Comparison of ENCODE assay signal across 25 mouse cellular contexts in the genomic region with DNA sequence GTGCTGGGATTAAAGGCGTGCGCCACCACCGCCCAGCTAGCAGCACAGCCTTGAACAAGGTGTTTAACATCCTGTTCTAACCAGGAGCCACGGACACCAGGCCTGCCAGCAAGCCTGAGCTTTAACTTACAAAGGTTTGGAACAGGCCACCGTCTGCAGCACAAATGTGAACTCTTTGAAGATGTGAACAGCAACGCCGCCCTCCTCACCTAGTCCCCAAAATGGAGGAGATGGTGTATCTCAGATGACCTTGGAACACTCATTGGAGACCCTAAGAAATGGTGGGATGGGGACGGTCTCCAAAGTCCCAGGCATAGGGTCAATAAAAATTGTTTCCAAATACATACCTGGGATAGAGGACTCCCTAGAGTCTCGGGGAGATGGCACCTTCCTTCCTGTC. TPM values are rescaled to one million over a fixed set of nuclear protein-coding genes. Genes with fewer than 3 reads are reported as not detected.
DNase-seq lines count a peak whose midpoint lies in the region; ATAC-seq and TF ChIP-seq lines count a peak whose summit lies in the region.
"Had no signal": no experiment of that assay in that cellular context is flagged by ENCODE, and none has a peak within 500 bp of the region (broad histone marks: within the 10 kb centered on the region; RNA-seq: fewer than 3 reads in every experiment).

No protein-coding gene starts in this region.

- no peaks in the 10 kb centered on the region for H3K36me3 ChIP-seq in heart, embryonic 10.5 days
- H3K36me3 ChIP-seq in heart, adult 2 months (ENCODE audit: control insufficient read depth, insufficient read depth, low read length): no peaks in the 10 kb centered on the region
- H3K36me3 ChIP-seq in midbrain, embryonic 11.5 days (ENCODE audit: control insufficient read depth, insufficient read depth, low read length): no peaks in the 10 kb centered on the region
- no peaks in the 10 kb centered on the region for H3K36me3 ChIP-seq in midbrain, embryonic 14.5 days (ENCODE audit: control insufficient read depth, insufficient read depth, low read length)
- H3K36me3 ChIP-seq: embryonic facial prominence, embryonic 13.5 days; embryonic facial prominence, embryonic 15.5 days; forebrain, embryonic 10.5 days; forebrain, embryonic 12.5 days had no signal

- ATAC-seq in midbrain, embryonic 11.5 days (ENCODE audit: low FRiP score): no peak
- ATAC-seq in midbrain, embryonic 14.5 days (ENCODE audit: low FRiP score, low TSS enrichment): no peak
- ATAC-seq: forebrain, embryonic 14.5 days; forebrain, embryonic 16.5 days had no signal

- no peak overlapping the region for H3K4me3 ChIP-seq in heart, embryonic 10.5 days
- H3K4me3 ChIP-seq in heart, adult 2 months: no peak overlapping the region
- H3K4me3 ChIP-seq in midbrain, embryonic 11.5 days (ENCODE audit: low read depth, low read length): no peak overlapping the region
- no peak overlapping the region for H3K4me3 ChIP-seq in midbrain, embryonic 14.5 days (replicated peaks; ENCODE audit: low read depth, low read length)
- H3K4me3 ChIP-seq: embryonic facial prominence, embryonic 13.5 days; embryonic facial prominence, embryonic 15.5 days; erythroblast, embryonic 14.5 days; forebrain, embryonic 10.5 days; forebrain, embryonic 12.5 days had no signal

- 89% methylated on average over 9 of the region's 9 CpGs for WGBS in heart, embryonic 10.5 days
- 86% methylated on average over 9 of the region's 9 CpGs for WGBS in heart, adult 2 months
- 89% methylated on average over 9 of the region's 9 CpGs for WGBS in midbrain, embryonic 11.5 days
- WGBS in midbrain, embryonic 14.5 days: 92% methylated on average over 9 of the region's 9 CpGs

- no peak overlapping the region for H3K4me2 ChIP-seq in midbrain, embryonic 11.5 days
- no peak overlapping the region for H3K4me2 ChIP-seq in midbrain, embryonic 14.5 days (ENCODE audit: low read length)
- H3K4me2 ChIP-seq: embryonic facial prominence, embryonic 13.5 days; embryonic facial prominence, embryonic 15.5 days; forebrain, embryonic 12.5 days had no signal

- no peak for TF ChIP-seq CTCF in heart, adult 2 months (IDR thresholded peaks at IDR 0.05)

- DNase-seq in heart, embryonic 10.5 days (ENCODE audit: low spot score): peak; percentile 59
- no peak for DNase-seq in heart, adult 2 months
- DNase-seq in midbrain, embryonic 11.5 days (ENCODE audit: low spot score, missing footprints): peak; percentile 74
- no peak for DNase-seq in midbrain, embryonic 14.5 days
- DNase-seq: cerebellum, adult 11 months; cerebellum, adult 8-10 months; cerebellum, adult 9-11 months; embryo, embryonic 11 days had no signal

- H3K4me1 ChIP-seq in heart, embryonic 10.5 days: peaks cover 10% of the 10 kb centered on the region; the same call in 1 of the 2 replicates
- H3K4me1 ChIP-seq in heart, adult 2 months (ENCODE audit: control insufficient read depth, insufficient read depth, low read length): no peaks in the 10 kb centered on the region
- no peaks in the 10 kb centered on the region for H3K4me1 ChIP-seq in midbrain, embryonic 11.5 days (ENCODE audit: control insufficient read depth, insufficient read depth, low read length)
- no peaks in the 10 kb centered on the region for H3K4me1 ChIP-seq in midbrain, embryonic 14.5 days (ENCODE audit: control insufficient read depth, insufficient read depth, low read length)

- H3K27ac ChIP-seq in heart, embryonic 10.5 days: no peak overlapping the region
- no peak overlapping the region for H3K27ac ChIP-seq in heart, adult 2 months
- H3K27ac ChIP-seq in midbrain, embryonic 11.5 days (ENCODE audit: low read depth, low read length): no peak overlapping the region
- H3K27ac ChIP-seq in midbrain, embryonic 14.5 days (replicated peaks; ENCODE audit: low read depth, low read length): no peak overlapping the region
- H3K27ac ChIP-seq: embryonic facial prominence, embryonic 13.5 days; embryonic facial prominence, embryonic 15.5 days; forebrain, embryonic 10.5 days; forebrain, embryonic 12.5 days had no signal

- TF ChIP-seq EP300 in heart, adult 2 months (IDR thresholded peaks at IDR 0.05; ENCODE audit: insufficient read depth, low read depth, low read length): no peak

- intact Hi-C loops in heart, adult 2 months (cut with DNase I): no loop called here

- H3K27me3 ChIP-seq in heart, embryonic 10.5 days (ENCODE audit: insufficient read depth, poor library complexity, severe bottlenecking): peaks cover 4% of the 10 kb centered on the region; the same call in 1 of the 2 replicates
- H3K27me3 ChIP-seq in heart, adult 2 months (ENCODE audit: control insufficient read depth, insufficient read depth, low read length): no peaks in the 10 kb centered on the region
- H3K27me3 ChIP-seq in midbrain, embryonic 11.5 days (ENCODE audit: control insufficient read depth, insufficient read depth, low read length): no peaks in the 10 kb centered on the region
- no peaks in the 10 kb centered on the region for H3K27me3 ChIP-seq in midbrain, embryonic 14.5 days (ENCODE audit: control insufficient read depth, insufficient read depth, low read length)
- H3K27me3 ChIP-seq: embryonic facial prominence, embryonic 13.5 days had no signal

- no peak overlapping the region for H3K9ac ChIP-seq in heart, adult 2 months (ENCODE audit: low read depth, low read length)
- H3K9ac ChIP-seq in midbrain, embryonic 11.5 days (ENCODE audit: low read length): no peak overlapping the region
- no peak overlapping the region for H3K9ac ChIP-seq in midbrain, embryonic 14.5 days (replicated peaks; ENCODE audit: low read length)
- H3K9ac ChIP-seq: embryonic facial prominence, embryonic 13.5 days; embryonic facial prominence, embryonic 15.5 days; forebrain, embryonic 12.5 days had no signal

- no peaks in the 10 kb centered on the region for H3K9me3 ChIP-seq in heart, embryonic 10.5 days
- H3K9me3 ChIP-seq in midbrain, embryonic 11.5 days (ENCODE audit: control insufficient read depth, low read length): no peaks in the 10 kb centered on the region
- no peaks in the 10 kb centered on the region for H3K9me3 ChIP-seq in midbrain, embryonic 14.5 days (ENCODE audit: control insufficient read depth, low read length)
- H3K9me3 ChIP-seq: embryonic facial prominence, embryonic 13.5 days; embryonic facial prominence, embryonic 15.5 days; forebrain, embryonic 10.5 days; forebrain, embryonic 12.5 days had no signal

- no peaks in the 10 kb centered on the region for H3K79me2 ChIP-seq in heart, adult 2 months (replicated peaks; ENCODE audit: control insufficient read depth, insufficient read depth, low read length)

- no peak for TF ChIP-seq POLR2A in heart, adult 2 months (IDR thresholded peaks at IDR 0.05; ENCODE audit: insufficient read depth, low read depth, low read length)

RNA-seq across cellular contexts. Expression of a gene that starts 9.4 kb away (rescaled TPM):
- polyA plus RNA-seq in heart, embryonic 10.5 days (2016; fragmentation: Nextera tagmentation; extraction: Ambion mirVana): not detected in 2 replicates
- not detected for total RNA-seq in heart, adult 2 months (2021)
- not detected in 2 replicates for polyA plus RNA-seq in heart, adult 2 months (2012; rRNA removed)
- not detected in 2 replicates for polyA plus RNA-seq in midbrain, embryonic 11.5 days (2014; fragmentation: Nextera tagmentation; extraction: Ambion mirVana)
- not detected in 2 replicates for polyA plus RNA-seq in midbrain, embryonic 14.5 days (2014; fragmentation: Nextera tagmentation; extraction: Ambion mirVana)
- total RNA-seq: adrenal gland, adult 2 months; adrenal gland, postnatal 10 days; adrenal gland, postnatal 25 days; adrenal gland, postnatal 4 days; common myeloid progenitor, adult 5-6 weeks; ES-E14; MEL had no signal
- polyA plus RNA-seq: adrenal gland, adult 2 months; brain, embryonic 14.5 days; C2C12; embryonic facial prominence, embryonic 11.5 days; embryonic facial prominence, embryonic 13.5 days; embryonic facial prominence, embryonic 15.5 days; erythroblast, embryonic 14.5 days; forebrain, embryonic 10.5 days; forebrain, embryonic 12.5 days; forebrain, embryonic 14.5 days; forebrain, embryonic 16.5 days had no signal

RNA-seq across cellular contexts. Expression of a gene that starts 34.5 kb away (rescaled TPM):
- polyA plus RNA-seq in heart, embryonic 10.5 days (2016; fragmentation: Nextera tagmentation; extraction: Ambion mirVana): 0.05 TPM in 1 of 2 replicates, not detected in the other
- under 1 TPM; 0.08 to 0.16 TPM for total RNA-seq in heart, adult 2 months (2021)
- polyA plus RNA-seq in heart, adult 2 months (2012; rRNA removed): 0.23 and 0.27 TPM in 2 replicates
- polyA plus RNA-seq in midbrain, embryonic 11.5 days (2014; fragmentation: Nextera tagmentation; extraction: Ambion mirVana): not detected in 2 replicates
- 0.11 TPM in 1 of 2 replicates, not detected in the other for polyA plus RNA-seq in midbrain, embryonic 14.5 days (2014; fragmentation: Nextera tagmentation; extraction: Ambion mirVana)
- total RNA-seq: common myeloid progenitor, adult 5-6 weeks; MEL had no signal
- polyA plus RNA-seq: forebrain, embryonic 10.5 days; forebrain, embryonic 12.5 days; forebrain, embryonic 16.5 days had no signal

RNA-seq across cellular contexts. Expression of a gene that starts 46.3 kb away (rescaled TPM):
- not detected in 2 replicates for polyA plus RNA-seq in heart, embryonic 10.5 days (2016; fragmentation: Nextera tagmentation; extraction: Ambion mirVana)
- not detected for total RNA-seq in heart, adult 2 months (2021)
- polyA plus RNA-seq in heart, adult 2 months (2012; rRNA removed): not detected in 2 replicates
- polyA plus RNA-seq in midbrain, embryonic 11.5 days (2014; fragmentation: Nextera tagmentation; extraction: Ambion mirVana): not detected in 2 replicates
- not detected in 2 replicates for polyA plus RNA-seq in midbrain, embryonic 14.5 days (2014; fragmentation: Nextera tagmentation; extraction: Ambion mirVana)
- total RNA-seq: adrenal gland, adult 2 months; adrenal gland, postnatal 10 days; adrenal gland, postnatal 25 days; adrenal gland, postnatal 4 days; common myeloid progenitor, adult 5-6 weeks; ES-E14; MEL had no signal
- polyA plus RNA-seq: adrenal gland, adult 2 months; brain, embryonic 14.5 days; C2C12; embryonic facial prominence, embryonic 11.5 days; embryonic facial prominence, embryonic 13.5 days; erythroblast, embryonic 14.5 days; forebrain, embryonic 10.5 days; forebrain, embryonic 12.5 days; forebrain, embryonic 14.5 days; forebrain, embryonic 16.5 days had no signal

RNA-seq across cellular contexts. Expression of a gene that starts 49.6 kb away (rescaled TPM):
- 1.1 TPM in 2 replicates for polyA plus RNA-seq in heart, embryonic 10.5 days (2016; fragmentation: Nextera tagmentation; extraction: Ambion mirVana)
- under 1 TPM; 0.68 to 0.97 TPM for total RNA-seq in heart, adult 2 months (2021)
- 0.29 and 0.31 TPM in 2 replicates for polyA plus RNA-seq in heart, adult 2 months (2012; rRNA removed)
- polyA plus RNA-seq in midbrain, embryonic 11.5 days (2014; fragmentation: Nextera tagmentation; extraction: Ambion mirVana): 1.9 and 3.0 TPM in 2 replicates
- 3.3 and 3.7 TPM in 2 replicates for polyA plus RNA-seq in midbrain, embryonic 14.5 days (2014; fragmentation: Nextera tagmentation; extraction: Ambion mirVana)
- total RNA-seq: common myeloid progenitor, adult 5-6 weeks; MEL had no signal
- polyA plus RNA-seq: erythroblast, embryonic 14.5 days had no signal

Comparison
In these comparisons a context has a peak if more than half of its experiments do, and no peak if none do; other contexts are left out.
1. DNase-seq: peak in heart, embryonic 10.5 days (single experiment) and midbrain, embryonic 11.5 days (single experiment); none in heart, adult 2 months (0 of 2) and midbrain, embryonic 14.5 days (single experiment).